Mouse (Mus musculus) heart, postnatal 14 days (tissue): ENCODE measurements around the gene Chpt1. TPM values are rescaled to one million over a fixed set of nuclear protein-coding genes. Genes with fewer than 3 reads are reported as not detected.

Experiments used
- DNase-seq, 2 experiments: peaks; one replicate each; pipeline ENCODE4 v3.0.0; 2021 to 2022
- intact Hi-C: fragments of 180-260 bp; cut with DNase I; formaldehyde crosslinking; loops from one replicate; pipeline ENCODE4 v1.15.1; 2025
- total RNA-seq, 2 experiments: library from RNA; stranded (reverse); gene quantifications; 2 replicates each; pipeline ENCODE4 v1.2.3; 2021

The Chpt1 gene
- total RNA-seq, 2 experiments from 2014 or later: 252 to 257 TPM

- intact Hi-C loops: no loop called here
- no peak for DNase-seq
Observed at GRCm38 (mm10) chr10:88412290-88412995, 91.4 kb downstream of the Chpt1 start.

DNA sequence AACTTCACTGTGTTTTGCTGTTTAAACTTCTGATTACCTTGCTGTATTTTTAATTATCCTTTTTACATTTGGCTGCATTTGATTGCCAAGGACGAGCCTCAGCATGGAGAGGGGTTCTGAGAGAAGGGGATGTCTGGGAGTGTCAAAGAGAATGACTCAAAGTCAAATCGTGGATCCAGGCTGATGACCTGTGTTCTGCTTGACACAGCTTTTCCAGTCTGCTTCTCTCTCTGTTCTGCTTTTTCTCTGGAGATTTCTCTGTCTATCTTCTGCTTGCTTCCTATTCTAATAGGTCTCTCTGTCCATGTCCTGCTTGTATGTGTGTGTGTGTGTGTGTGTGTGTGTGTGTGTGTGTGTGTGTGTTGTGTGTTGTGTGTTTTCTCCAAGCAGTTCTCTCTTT lies 94.1 kb downstream of the Chpt1 start:
- intact Hi-C loops: no loop called here
- no peak for DNase-seq

GRCm38 (mm10) chr10:88407875-88408631 lies 95.8 kb downstream of the Chpt1 start:
- DNase-seq: no peak

GRCm38 (mm10) chr10:88405812-88406211 lies 98.1 kb downstream of the Chpt1 start:
- intact Hi-C loops: no loop called here
- peak; percentile 49 to 66 for DNase-seq

More at GRCm38 (mm10) chr10:88407875-88408631, 95.8 kb downstream of the Chpt1 start:
- intact Hi-C loops: no loop called here

DNA sequence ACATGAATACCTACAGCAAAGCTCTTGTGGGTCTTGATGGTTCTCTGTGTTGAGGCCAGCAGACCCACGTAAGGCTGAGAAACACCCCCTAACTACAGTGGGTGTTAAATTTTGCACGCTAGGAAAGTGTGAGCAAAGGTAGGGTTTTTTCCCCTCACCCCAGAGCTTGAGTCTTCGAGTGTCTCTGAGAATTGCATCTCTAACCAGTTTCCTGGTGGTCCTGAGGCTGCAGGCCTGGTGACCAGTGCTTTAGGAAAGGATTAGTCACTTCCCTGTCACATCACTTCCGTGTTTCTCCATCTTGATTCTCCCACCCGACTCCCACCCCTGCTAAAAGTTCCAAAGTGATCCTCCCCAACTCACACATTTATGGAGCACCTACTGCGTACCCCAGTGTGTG lies 99.7 kb downstream of the Chpt1 start:
- intact Hi-C loops: no loop called here
- DNase-seq: no peak

- DNase-seq: no peak
- intact Hi-C loops: no loop called here
Observed at GRCm38 (mm10) chr10:88403021-88403420, 100.9 kb downstream of the Chpt1 start.

Other genes with a start within 250 kb of the Chpt1 start
- 1 to 10 TPM; 3.8 to 3.9 TPM for gene Dram1, start 125.0 kb downstream of the Chpt1 start, total RNA-seq
- 10 to 100 TPM; 30.5 to 32.2 TPM for gene Gnptab, start 124.9 kb downstream of the Chpt1 start, total RNA-seq
- not detected for gene Sycp3, start 44.5 kb downstream of the Chpt1 start, total RNA-seq
- under 1 TPM; 0.19 to 0.20 TPM for gene Mybpc1, start 101.1 kb upstream of the Chpt1 start, total RNA-seq
- under 1 TPM in 1 of 2 experiments, not detected in 1; 0.27 TPM for gene Spic, start 180.9 kb upstream of the Chpt1 start, total RNA-seq
- 10 to 100 TPM; 76.3 to 78.2 TPM for gene Arl1, start 226.8 kb upstream of the Chpt1 start, total RNA-seq